Mouse (Mus musculus) forebrain, embryonic 15.5 days (tissue): ENCODE measurements at regions not wholly inside any gene's neighbourhood (a gene's known extent, or its start where the extent isn't known, plus 50 kb on each side); places are given as distances from the start of the nearest gene placed in this dataset.

Experiments used
- ATAC-seq: fragments of 200-750 bp; cut with Nextera tagmentation; replicated peaks from 2 replicates; pipeline ENCODE4 v1.8.0; 2017; ENCODE audit warnings: mild to moderate bottlenecking, moderate TSS enrichment, moderate library complexity
- H3K27ac ChIP-seq: fragments of 300-500 bp; sonication (generic); replicated peaks from 2 replicates; pipeline ENCODE4 v1.5.1; 2015; ENCODE audit warnings: mild to moderate bottlenecking, inconsistent platforms
- H3K27me3 ChIP-seq: fragments of 300-500 bp; sonication (generic); 2 replicates; pipeline ENCODE4 v1.6.1; 2015; ENCODE audit warnings: inconsistent platforms
- H3K36me3 ChIP-seq: fragments of 300-500 bp; sonication (generic); 2 replicates; pipeline ENCODE4 v1.6.1; 2015; ENCODE audit warnings: mild to moderate bottlenecking, inconsistent platforms
- H3K4me1 ChIP-seq: fragments of 300-500 bp; sonication (generic); 2 replicates; pipeline ENCODE4 v1.6.1; 2015; ENCODE audit warnings: inconsistent platforms
- H3K4me2 ChIP-seq: fragments of 300-500 bp; sonication (generic); replicated peaks from 2 replicates; pipeline ENCODE4 v1.6.1; 2015; ENCODE audit warnings: mild to moderate bottlenecking, inconsistent platforms
- H3K4me3 ChIP-seq: fragments of 300-500 bp; sonication (generic); 2 replicates; pipeline ENCODE4 v1.5.1; 2015; ENCODE audit warnings: mild to moderate bottlenecking, inconsistent platforms
- H3K9ac ChIP-seq: fragments of 300-500 bp; sonication (generic); replicated peaks from 2 replicates; pipeline ENCODE4 v1.6.1; 2015; ENCODE audit warnings: mild to moderate bottlenecking, inconsistent platforms
- H3K9me3 ChIP-seq: fragments of 300-500 bp; sonication (generic); 2 replicates; pipeline ENCODE4 v1.6.1; 2016; ENCODE audit warnings: inconsistent platforms
- WGBS: fragments of 180-500 bp; shearing (Covaris S2); methylation state at CpG from one replicate; pipeline ENCODE4 v1.1.7; 2015; ENCODE audit warnings: mixed read lengths; 5-methylcytosine and 5-hydroxymethylcytosine counted together

GRCm38 (mm10) chr12:107779306-107780057 lies 223.9 kb downstream of the Bcl11b start:
- no peak overlapping the region for H3K4me3 ChIP-seq
- no peaks in the 10 kb centered on the region for H3K27me3 ChIP-seq
- H3K4me2 ChIP-seq = no peak overlapping the region
- 85% methylated on average over 13 of the region's 13 CpGs for WGBS
- H3K9ac ChIP-seq = no peak overlapping the region
- no peak overlapping the region for H3K27ac ChIP-seq
- no peaks in the 10 kb centered on the region for H3K9me3 ChIP-seq
- no peaks in the 10 kb centered on the region for H3K36me3 ChIP-seq
- ATAC-seq = no peak
- H3K4me1 ChIP-seq = 0 out of 2 replicates have a peak, but pooled peaks cover 4% of the 10 kb centered on the region

- no peak overlapping the region for H3K4me3 ChIP-seq
- no peak for ATAC-seq
- H3K4me2 ChIP-seq = no peak overlapping the region
Observed at GRCm38 (mm10) chr12:107782147-107782546, 221.3 kb downstream of the Bcl11b start.

GRCm38 (mm10) chr12:107783831-107784230 lies 219.6 kb downstream of the Bcl11b start:
- Histone ChIP-seq H3K9me3 (no peaks in the 10 kb centered on the region), H3K9ac (no peak overlapping the region), H3K36me3 (no peaks in the 10 kb centered on the region), H3K27me3 (no peaks in the 10 kb centered on the region), H3K4me3 (no peak overlapping the region), H3K4me2 (no peak overlapping the region), H3K4me1 (no peaks in the 10 kb centered on the region), H3K27ac (no peak overlapping the region)
- no peak for ATAC-seq
- WGBS = 81% methylated on average over 7 of the region's 7 CpGs

More at GRCm38 (mm10) chr12:107782147-107782546, 221.3 kb downstream of the Bcl11b start:
- H3K27ac ChIP-seq = no peak overlapping the region
- no peaks in the 10 kb centered on the region for H3K27me3 ChIP-seq
- no peaks in the 10 kb centered on the region for H3K36me3 ChIP-seq
- 75% methylated on average over 3 of the region's 3 CpGs for WGBS
- no peaks in the 10 kb centered on the region for H3K9me3 ChIP-seq
- H3K9ac ChIP-seq = no peak overlapping the region
- H3K4me1 ChIP-seq = 0 out of 2 replicates have a peak, but pooled peaks cover 4% of the 10 kb centered on the region

GRCm38 (mm10) chr12:107789818-107790217 lies 213.6 kb downstream of the Bcl11b start:
- WGBS = 24% methylated on average over 6 of the region's 6 CpGs
- H3K4me1 ChIP-seq = no peaks in the 10 kb centered on the region
- no peaks in the 10 kb centered on the region for H3K27me3 ChIP-seq

GRCm38 (mm10) chr12:107800296-107800695 lies 203.1 kb downstream of the Bcl11b start:
- no peaks in the 10 kb centered on the region for H3K4me1 ChIP-seq
- no peaks in the 10 kb centered on the region for H3K36me3 ChIP-seq
- no peak overlapping the region for H3K4me2 ChIP-seq
- H3K9me3 ChIP-seq = no peaks in the 10 kb centered on the region
- no peaks in the 10 kb centered on the region for H3K27me3 ChIP-seq
- no peak overlapping the region for H3K27ac ChIP-seq
- ATAC-seq = no peak
- H3K9ac ChIP-seq = no peak overlapping the region
- no peak overlapping the region for H3K4me3 ChIP-seq
- WGBS = 79% methylated on average over 5 of the region's 5 CpGs

More at GRCm38 (mm10) chr12:107789818-107790217, 213.6 kb downstream of the Bcl11b start:
- Histone ChIP-seq H3K9me3 (no peaks in the 10 kb centered on the region), H3K4me3 (no peak overlapping the region), H3K36me3 (no peaks in the 10 kb centered on the region), H3K9ac (no peak overlapping the region), H3K27ac (no peak overlapping the region), H3K4me2 (no peak overlapping the region)
- ATAC-seq = no peak

GRCm38 (mm10) chr12:107807634-107808033 lies 195.8 kb downstream of the Bcl11b start:
- Histone ChIP-seq H3K4me1 (peaks cover 21% of the 10 kb centered on the region), H3K4me3 (no peak overlapping the region)
- 26% methylated on average over 11 of the region's 11 CpGs for WGBS

GRCm38 (mm10) chr12:107808158-107808715 lies 195.2 kb downstream of the Bcl11b start:
- Histone ChIP-seq H3K4me2 (no peak overlapping the region), H3K27me3 (no peaks in the 10 kb centered on the region), H3K9me3 (no peaks in the 10 kb centered on the region), H3K27ac (no peak overlapping the region), H3K9ac (no peak overlapping the region), H3K4me1 (peaks cover 26% of the 10 kb centered on the region), H3K4me3 (no peak overlapping the region), H3K36me3 (no peaks in the 10 kb centered on the region)
- 26% methylated on average over 9 of the region's 9 CpGs for WGBS
- 0 out of 2 replicates have a peak, but pooled peaks have one; percentile 13 for ATAC-seq

More at GRCm38 (mm10) chr12:107807634-107808033, 195.8 kb downstream of the Bcl11b start:
- H3K36me3 ChIP-seq = no peaks in the 10 kb centered on the region
- H3K27ac ChIP-seq = no peak overlapping the region
- no peak overlapping the region for H3K4me2 ChIP-seq
- H3K9ac ChIP-seq = no peak overlapping the region
- H3K27me3 ChIP-seq = no peaks in the 10 kb centered on the region
- no peak for ATAC-seq
- H3K9me3 ChIP-seq = no peaks in the 10 kb centered on the region

GRCm38 (mm10) chr12:107811231-107811630 lies 192.2 kb downstream of the Bcl11b start:
- no peak overlapping the region for H3K9ac ChIP-seq
- H3K27ac ChIP-seq = no peak overlapping the region
- 66% methylated on average over 5 of the region's 5 CpGs for WGBS
- H3K9me3 ChIP-seq = no peaks in the 10 kb centered on the region
- no peak overlapping the region for H3K4me2 ChIP-seq
- H3K4me3 ChIP-seq = no peak overlapping the region
- H3K36me3 ChIP-seq = no peaks in the 10 kb centered on the region
- peaks cover 26% of the 10 kb centered on the region for H3K4me1 ChIP-seq
- no peaks in the 10 kb centered on the region for H3K27me3 ChIP-seq
- ATAC-seq = no peak

- ATAC-seq = no peak
- Histone ChIP-seq H3K36me3 (no peaks in the 10 kb centered on the region), H3K27ac (0 out of 2 replicates have a peak overlapping the region, but pooled peaks have one; percentile 27), H3K4me3 (no peak overlapping the region), H3K9ac (no peak overlapping the region), H3K9me3 (no peaks in the 10 kb centered on the region), H3K4me2 (no peak overlapping the region), H3K27me3 (no peaks in the 10 kb centered on the region), H3K4me1 (peaks cover 21% of the 10 kb centered on the region)
- WGBS = 54% methylated on average over 14 of the region's 14 CpGs
Observed at GRCm38 (mm10) chr12:107812549-107813335, 190.7 kb downstream of the Bcl11b start.

GRCm38 (mm10) chr12:107814926-107815325 lies 188.5 kb downstream of the Bcl11b start:
- H3K4me1 ChIP-seq = peaks cover 7% of the 10 kb centered on the region; the same call in 1 of the 2 replicates
- no peak overlapping the region for H3K4me2 ChIP-seq
- H3K36me3 ChIP-seq = no peaks in the 10 kb centered on the region
- H3K27ac ChIP-seq = no peak overlapping the region
- no peaks in the 10 kb centered on the region for H3K27me3 ChIP-seq
- H3K4me3 ChIP-seq = no peak overlapping the region
- no peak for ATAC-seq
- no peak overlapping the region for H3K9ac ChIP-seq
- 86% methylated on average over 7 of the region's 7 CpGs for WGBS
- no peaks in the 10 kb centered on the region for H3K9me3 ChIP-seq

GRCm38 (mm10) chr12:107823768-107824394 lies 179.5 kb downstream of the Bcl11b start:
- Histone ChIP-seq H3K27ac (no peak overlapping the region), H3K36me3 (no peaks in the 10 kb centered on the region), H3K9me3 (no peaks in the 10 kb centered on the region), H3K4me1 (no peaks in the 10 kb centered on the region), H3K9ac (no peak overlapping the region), H3K4me3 (no peak overlapping the region), H3K4me2 (no peak overlapping the region), H3K27me3 (no peaks in the 10 kb centered on the region)
- no peak for ATAC-seq
- WGBS = 88% methylated on average over 5 of the region's 5 CpGs

- H3K9me3 ChIP-seq = no peaks in the 10 kb centered on the region
- no peaks in the 10 kb centered on the region for H3K4me1 ChIP-seq
- no peak for ATAC-seq
- H3K27ac ChIP-seq = no peak overlapping the region
- H3K4me2 ChIP-seq = no peak overlapping the region
- no peak overlapping the region for H3K9ac ChIP-seq
- H3K36me3 ChIP-seq = no peaks in the 10 kb centered on the region
- no peaks in the 10 kb centered on the region for H3K27me3 ChIP-seq
- 92% methylated on average over 4 of the region's 4 CpGs for WGBS
- H3K4me3 ChIP-seq = no peak overlapping the region
Observed at GRCm38 (mm10) chr12:107825921-107826320, 177.5 kb downstream of the Bcl11b start.
